Mouse (Mus musculus): ENCODE measurements around the gene Cep170b. TPM values are rescaled to one million over a fixed set of nuclear protein-coding genes. Genes with fewer than 3 reads are reported as not detected.
A peak's percentile ranks its signal among the peaks of the same experiment; 100 is the strongest.

Cep170b gene
- total RNA-seq, 2 experiments from 2014 or later: 222 to 234 TPM

- no peak for DNase-seq (ENCODE audit: extremely low spot score in 1 of 2, low spot score in 2 of 2)
- intact Hi-C loops (cut with DNase I): no loop called here
Observed at GRCm38 (mm10) chr12:112774481-112774880, 54.2 kb downstream of the Cep170b start.

GRCm38 (mm10) chr12:112791026-112791425 is 70.8 kb downstream of the Cep170b start:
- intact Hi-C loops (cut with DNase I): loop anchor here (10.0 kb wide), 1 partner anchor 54 kb away; no protein-coding TSS in a partner anchor

GRCm38 (mm10) chr12:112793601-112794355 is 73.5 kb downstream of the Cep170b start:
- intact Hi-C loops (cut with DNase I): loop anchor here (10.0 kb wide), 1 partner anchor 51 kb away; no protein-coding TSS in a partner anchor
- no peak for DNase-seq (ENCODE audit: extremely low spot score in 1 of 2, low spot score in 2 of 2)

More at GRCm38 (mm10) chr12:112791026-112791425, 70.8 kb downstream of the Cep170b start:
- no peak for DNase-seq (ENCODE audit: extremely low spot score in 1 of 2, low spot score in 2 of 2)

- DNase-seq (ENCODE audit: extremely low spot score in 1 of 2, low spot score in 2 of 2): no peak
- intact Hi-C loops (cut with DNase I): loop anchor here (10.0 kb wide), 1 partner anchor 50 kb away; no protein-coding TSS in a partner anchor
Observed at GRCm38 (mm10) chr12:112794356-112794816, 74.1 kb downstream of the Cep170b start.

- intact Hi-C loops (cut with DNase I): loop anchor here (10.0 kb wide), 1 partner anchor 50 kb away; no protein-coding TSS in a partner anchor
- no peak for DNase-seq (ENCODE audit: extremely low spot score in 1 of 2, low spot score in 2 of 2)
Observed at GRCm38 (mm10) chr12:112794998-112795397, 74.7 kb downstream of the Cep170b start.

GRCm38 (mm10) chr12:112795466-112796104 is 75.3 kb downstream of the Cep170b start:
- no peak for DNase-seq (ENCODE audit: extremely low spot score in 1 of 2, low spot score in 2 of 2)
- intact Hi-C loops (cut with DNase I): loop anchor here (10.0 kb wide), 1 partner anchor 49 kb away; no protein-coding TSS in a partner anchor

Small RNAs within 50 kb of the gene (microRNA-seq; reads per million reads assigned to microRNA genes)
- gene Mir6940: 9.2 reads per million, percentile 29 among the genes with 10 or more reads in this experiment

Other genes starting within 250 kb of the Cep170b start
- gene A530016L24Rik, start 231.0 kb upstream of the Cep170b start, total RNA-seq (2021): under 1 TPM; 0.53 to 0.62 TPM
- gene Tmem179, start 203.7 kb upstream of the Cep170b start, total RNA-seq (2021): 100 to 1,000 TPM; 142 to 145 TPM
- gene Inf2, start 131.7 kb upstream of the Cep170b start, total RNA-seq (2021): 10 to 100 TPM; 53.3 to 62.6 TPM
- gene Adssl1, start 100.4 kb upstream of the Cep170b start, total RNA-seq (2021): 1 to 10 TPM; 2.8 to 3.9 TPM
- gene Siva1, start 75.8 kb upstream of the Cep170b start, total RNA-seq (2021): 10 to 100 TPM; 14.3 to 15.5 TPM
- gene Akt1, start 45.6 kb upstream of the Cep170b start, total RNA-seq (2021): 100 to 1,000 TPM; 166 to 169 TPM
- under 1 TPM; 0.28 to 0.34 TPM for gene Zbtb42, start 41.6 kb upstream of the Cep170b start, total RNA-seq (2021)
- gene Pld4, start 40.2 kb downstream of the Cep170b start, total RNA-seq (2021): 10 to 100 TPM in 1 of 2 experiments, 1 to 10 TPM in 1; 10.0 to 11.9 TPM
- 10 to 100 TPM; 13.8 to 14.5 TPM for gene Ahnak2, start 82.2 kb downstream of the Cep170b start, total RNA-seq (2021)
- gene Clba1, start 88.5 kb downstream of the Cep170b start, total RNA-seq (2021): 10 to 100 TPM; 14.6 to 16.5 TPM
- 10 to 100 TPM; 11.5 TPM for gene Cdca4, start 109.0 kb downstream of the Cep170b start, total RNA-seq (2021)
- gene Gpr132, start 147.8 kb downstream of the Cep170b start, total RNA-seq (2021): not detected
- gene Jag2, start 209.3 kb downstream of the Cep170b start, total RNA-seq (2021): 10 to 100 TPM; 60.0 to 60.9 TPM
- 10 to 100 TPM; 11.8 to 13.2 TPM for gene Nudt14, start 221.7 kb downstream of the Cep170b start, total RNA-seq (2021)